Mouse (Mus musculus) liver, embryonic 13.5 days (tissue): ENCODE data around the gene Ccnd3. TPM values are rescaled to one million over a fixed set of nuclear protein-coding genes. Genes with fewer than 3 reads are reported as not detected.

Experiments
- ATAC-seq: fragments of 200-750 bp; cut with Nextera tagmentation; 2 replicates; pipeline ENCODE4 v1.8.0; 2017; ENCODE audit warnings: low read depth, mild to moderate bottlenecking, moderate number of reproducible peaks, moderate library complexity
- DNase-seq: peaks from one replicate; pipeline ENCODE4 v3.0.0; 2022
- H3K27ac ChIP-seq: fragments of 300-500 bp; sonication (generic); 2 replicates; pipeline ENCODE4 v1.5.1; 2015; ENCODE audit warnings: moderate library complexity, mild to moderate bottlenecking, inconsistent platforms
- H3K27me3 ChIP-seq: fragments of 300-500 bp; sonication (generic); 2 replicates; pipeline ENCODE4 v1.6.1; 2015; ENCODE audit warnings: mild to moderate bottlenecking, inconsistent platforms
- H3K36me3 ChIP-seq: fragments of 300-500 bp; sonication (generic); 2 replicates; pipeline ENCODE4 v1.6.1; 2015; ENCODE audit warnings: mild to moderate bottlenecking, inconsistent platforms
- H3K4me1 ChIP-seq: fragments of 300-500 bp; sonication (generic); replicated peaks from 2 replicates; pipeline ENCODE4 v1.6.1; 2015; ENCODE audit warnings: inconsistent platforms
- H3K4me2 ChIP-seq: fragments of 300-500 bp; sonication (generic); 2 replicates; pipeline ENCODE4 v1.6.1; 2015; ENCODE audit warnings: inconsistent platforms, mild to moderate bottlenecking, moderate library complexity
- H3K4me3 ChIP-seq: fragments of 300-500 bp; sonication (generic); replicated peaks from 2 replicates; pipeline ENCODE4 v1.5.1; 2015; ENCODE audit warnings: mild to moderate bottlenecking, inconsistent platforms
- H3K9ac ChIP-seq: fragments of 300-500 bp; sonication (generic); 2 replicates; pipeline ENCODE4 v1.6.1; 2015; ENCODE audit warnings: mild to moderate bottlenecking, inconsistent platforms
- H3K9me3 ChIP-seq: fragments of 300-500 bp; sonication (generic); replicated peaks from 2 replicates; pipeline ENCODE4 v1.6.1; 2016; ENCODE audit warnings: inconsistent platforms
- WGBS: fragments of 180-500 bp; shearing (Covaris S2); methylation state at CpG from one replicate; pipeline ENCODE4 v1.1.7; 2015; ENCODE audit not compliant: insufficient replicate concordance; 5-methylcytosine and 5-hydroxymethylcytosine counted together
- polyA plus RNA-seq: library from polyadenylated mRNA; unstranded; fragments of >200 nt; fragmentation: Nextera tagmentation; extraction: Ambion mirVana; gene quantifications from 2 replicates; pipeline ENCODE4 v1.2.1, GENCODE M21; 2015

Gene Ccnd3
- polyA plus RNA-seq, 1 experiment from 2014 or later = 400 TPM

DNA sequence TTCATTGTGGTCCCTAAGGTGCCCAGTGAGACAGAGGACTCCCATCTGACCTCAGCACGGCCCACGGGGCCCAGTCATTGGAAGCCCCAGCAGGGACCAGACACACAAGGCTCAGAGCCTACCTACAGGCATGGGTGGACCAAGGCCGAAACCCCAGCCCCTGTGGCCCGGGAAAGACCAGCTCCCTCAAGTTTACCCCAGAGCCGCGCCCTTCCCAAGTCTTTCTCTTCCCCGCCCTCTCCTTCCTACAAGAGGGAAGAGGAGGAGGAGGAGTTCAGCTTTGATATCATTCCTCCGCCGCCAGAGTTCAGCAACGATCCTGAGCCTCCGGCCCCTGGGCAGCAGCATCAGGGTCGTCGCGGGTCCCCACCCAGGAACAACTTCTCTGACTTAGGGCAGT, 36.8 kb upstream of the Ccnd3 start:
- ATAC-seq (no peak), DNase-seq (no peak)
- H3K9ac ChIP-seq = peak overlapping the region; percentile 39; the same call in 1 of the 2 replicates
- no peaks in the 10 kb centered on the region for H3K9me3 ChIP-seq
- 28% methylated on average over 14 of the region's 14 CpGs for WGBS
- peak overlapping the region; percentile 35 for H3K4me3 ChIP-seq
- no peak overlapping the region for H3K27ac ChIP-seq
- H3K27me3 ChIP-seq = peaks cover 37% of the 10 kb centered on the region
- no peaks in the 10 kb centered on the region for H3K36me3 ChIP-seq
- H3K4me2 ChIP-seq = peak overlapping the region; percentile 51
- H3K4me1 ChIP-seq = peaks cover 48% of the 10 kb centered on the region

DNA sequence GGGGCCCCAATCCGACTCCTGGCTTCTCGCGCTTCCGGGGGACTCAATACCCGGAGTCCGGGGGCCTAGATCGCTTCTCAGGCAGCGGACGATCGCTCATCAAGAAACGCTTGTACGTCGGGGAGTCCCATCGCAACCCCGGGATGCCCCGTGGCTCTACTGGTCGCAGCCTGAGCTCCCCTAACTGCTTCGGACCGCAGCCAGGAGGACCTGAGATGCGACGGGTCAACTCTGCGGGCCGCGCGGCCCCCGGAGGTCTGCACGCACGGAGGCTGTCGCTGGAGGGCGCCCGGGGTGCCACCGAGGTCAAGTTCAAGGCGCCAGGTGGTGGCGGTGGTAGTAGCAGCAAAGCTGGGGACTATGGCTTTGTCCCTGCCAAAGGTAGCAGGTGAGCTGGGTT, 36.4 kb upstream of the Ccnd3 start:
- ATAC-seq (no peak), DNase-seq (no peak)
- peak overlapping the region; percentile 35 for H3K4me3 ChIP-seq
- H3K4me2 ChIP-seq = peak overlapping the region; percentile 51
- no peaks in the 10 kb centered on the region for H3K9me3 ChIP-seq
- H3K36me3 ChIP-seq = no peaks in the 10 kb centered on the region
- 14% methylated on average over 34 of the region's 34 CpGs for WGBS
- peak overlapping the region; percentile 39; the same call in 1 of the 2 replicates for H3K9ac ChIP-seq
- H3K4me1 ChIP-seq = peaks cover 49% of the 10 kb centered on the region
- H3K27ac ChIP-seq = no peak overlapping the region
- peaks cover 37% of the 10 kb centered on the region for H3K27me3 ChIP-seq

DNA sequence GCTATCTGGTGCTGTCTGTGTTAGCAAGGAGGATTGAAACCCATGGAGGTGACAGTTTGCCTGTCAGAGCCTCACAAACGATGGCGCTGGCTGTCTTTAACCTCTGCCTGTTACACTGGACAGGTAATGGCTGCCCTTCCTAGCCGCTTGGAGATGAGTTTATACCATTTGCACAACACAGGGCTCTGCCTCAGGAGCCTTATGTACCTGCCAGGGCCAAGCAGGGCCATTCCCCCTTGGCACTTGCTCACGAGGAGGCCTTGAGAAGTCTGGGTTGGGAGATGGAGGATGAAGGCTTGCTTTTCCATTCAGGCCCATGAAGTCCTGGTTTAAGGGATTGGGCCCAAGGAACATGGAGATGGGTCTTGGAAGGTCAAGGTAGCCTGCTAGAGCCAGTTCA, 35.2 kb upstream of the Ccnd3 start:
- Histone ChIP-seq H3K4me3 (no peak overlapping the region), H3K27ac (no peak overlapping the region), H3K36me3 (no peaks in the 10 kb centered on the region), H3K4me1 (peaks cover 40% of the 10 kb centered on the region), H3K9me3 (no peaks in the 10 kb centered on the region), H3K4me2 (no peak overlapping the region), H3K9ac (no peak overlapping the region), H3K27me3 (peaks cover 37% of the 10 kb centered on the region)
- DNase-seq = no peak
- WGBS = 75% methylated on average over 4 of the region's 4 CpGs
- ATAC-seq = no peak

DNA sequence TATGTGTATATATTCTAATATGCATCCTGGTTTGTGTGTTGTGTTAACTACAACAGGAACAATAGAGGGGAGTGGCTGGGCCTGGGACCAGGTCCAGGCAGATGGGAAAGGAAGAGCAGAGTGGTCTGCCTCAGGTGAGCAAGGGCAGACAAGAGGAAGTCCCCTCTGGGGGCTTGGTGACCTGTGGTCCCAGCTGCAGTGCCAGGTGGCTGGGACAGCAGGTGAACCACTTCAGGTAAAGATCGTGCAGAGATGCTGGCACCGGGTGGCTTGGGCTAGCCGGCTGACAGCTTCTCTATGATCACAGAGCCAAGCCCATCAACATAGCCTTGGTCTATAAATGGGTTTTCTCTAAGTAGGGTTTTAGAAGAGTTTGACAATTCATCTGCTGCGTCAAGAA, 34.7 kb upstream of the Ccnd3 start:
- ATAC-seq (no peak), DNase-seq (no peak)
- Histone ChIP-seq H3K36me3 (no peaks in the 10 kb centered on the region), H3K4me1 (peaks cover 36% of the 10 kb centered on the region), H3K4me3 (no peak overlapping the region), H3K4me2 (no peak overlapping the region), H3K27ac (no peak overlapping the region), H3K9me3 (no peaks in the 10 kb centered on the region), H3K9ac (no peak overlapping the region), H3K27me3 (peaks cover 35% of the 10 kb centered on the region)
- WGBS = 74% methylated on average over 4 of the region's 4 CpGs

DNA sequence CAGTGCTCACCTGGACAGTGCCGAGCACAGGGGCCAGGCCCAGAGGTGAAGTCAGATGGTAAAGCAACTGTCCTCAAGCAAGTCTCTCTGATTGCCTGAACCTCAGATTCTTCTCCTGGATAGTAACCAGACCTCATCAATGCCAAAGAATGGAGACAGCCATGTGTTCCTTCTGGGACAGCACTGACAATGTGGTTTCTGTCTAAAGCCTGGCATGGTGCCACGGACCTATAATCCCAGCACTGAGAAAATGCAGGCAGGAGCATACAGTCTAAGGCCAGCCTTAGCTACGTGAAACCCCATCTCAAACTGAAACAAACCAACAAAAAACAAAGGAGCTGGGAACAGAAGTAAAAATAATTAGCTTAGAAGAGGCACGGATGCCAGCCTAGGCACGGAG, 34.2 kb upstream of the Ccnd3 start:
- H3K9me3 ChIP-seq = no peaks in the 10 kb centered on the region
- no peak overlapping the region for H3K27ac ChIP-seq
- H3K36me3 ChIP-seq = no peaks in the 10 kb centered on the region
- peaks cover 32% of the 10 kb centered on the region for H3K27me3 ChIP-seq
- peaks cover 32% of the 10 kb centered on the region for H3K4me1 ChIP-seq
- H3K9ac ChIP-seq = no peak overlapping the region
- H3K4me3 ChIP-seq = no peak overlapping the region
- ATAC-seq (no peak), DNase-seq (no peak)
- no peak overlapping the region for H3K4me2 ChIP-seq
- WGBS = 79% methylated on average over 5 of the region's 5 CpGs

DNA sequence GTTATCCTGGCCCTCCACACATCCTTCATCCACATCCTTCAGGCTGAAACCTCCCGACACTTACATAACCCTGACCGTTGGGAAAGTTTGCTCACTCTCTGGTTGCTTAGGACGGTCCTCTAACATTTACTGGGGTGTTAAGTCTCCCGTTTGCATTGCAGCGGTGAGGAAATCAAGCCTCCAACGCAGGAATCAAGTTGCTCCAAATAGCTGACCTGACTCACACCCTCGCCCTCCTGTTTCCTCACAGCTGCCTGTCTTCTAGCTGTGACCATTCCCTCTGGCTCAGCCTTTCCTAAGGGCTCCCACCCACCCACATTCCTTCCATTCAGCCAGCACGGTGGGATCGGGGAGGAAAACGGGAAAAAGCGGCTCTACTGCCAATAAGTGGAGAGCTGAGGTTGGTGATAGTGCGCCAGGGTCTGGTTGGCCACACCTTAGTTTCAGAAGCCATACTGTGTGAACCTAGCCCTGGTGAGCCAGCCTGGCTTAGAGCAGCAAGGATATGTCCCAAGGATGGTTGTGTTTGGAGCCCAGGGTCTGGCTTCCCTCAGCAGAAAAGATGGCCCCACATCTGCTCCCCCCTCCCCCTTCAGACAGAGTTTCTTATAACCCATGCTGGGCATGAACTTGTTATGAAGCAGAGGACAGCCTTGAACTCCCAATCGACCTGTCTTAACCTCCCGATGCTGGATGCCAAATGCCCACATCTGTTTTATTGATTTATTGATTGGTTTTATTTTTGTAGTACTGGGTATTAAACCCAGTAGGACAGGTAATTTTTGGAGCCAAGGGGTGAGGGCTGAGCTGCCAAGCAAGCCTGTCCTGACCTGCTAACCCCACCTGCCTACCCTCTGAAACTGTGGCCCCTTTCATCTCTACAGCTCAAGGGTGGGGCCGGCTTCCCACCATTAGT, 32.2 kb upstream of the Ccnd3 start:
- Histone ChIP-seq H3K27ac (no peak overlapping the region), H3K4me2 (no peak overlapping the region), H3K9ac (peak overlapping the region; percentile 6; the same call in 1 of the 2 replicates), H3K36me3 (no peaks in the 10 kb centered on the region), H3K4me1 (peaks cover 27% of the 10 kb centered on the region), H3K27me3 (peaks cover 17% of the 10 kb centered on the region), H3K9me3 (no peaks in the 10 kb centered on the region), H3K4me3 (no peak overlapping the region)
- DNase-seq (no peak), ATAC-seq (no peak)
- 30% methylated on average over 15 of the region's 15 CpGs for WGBS

DNA sequence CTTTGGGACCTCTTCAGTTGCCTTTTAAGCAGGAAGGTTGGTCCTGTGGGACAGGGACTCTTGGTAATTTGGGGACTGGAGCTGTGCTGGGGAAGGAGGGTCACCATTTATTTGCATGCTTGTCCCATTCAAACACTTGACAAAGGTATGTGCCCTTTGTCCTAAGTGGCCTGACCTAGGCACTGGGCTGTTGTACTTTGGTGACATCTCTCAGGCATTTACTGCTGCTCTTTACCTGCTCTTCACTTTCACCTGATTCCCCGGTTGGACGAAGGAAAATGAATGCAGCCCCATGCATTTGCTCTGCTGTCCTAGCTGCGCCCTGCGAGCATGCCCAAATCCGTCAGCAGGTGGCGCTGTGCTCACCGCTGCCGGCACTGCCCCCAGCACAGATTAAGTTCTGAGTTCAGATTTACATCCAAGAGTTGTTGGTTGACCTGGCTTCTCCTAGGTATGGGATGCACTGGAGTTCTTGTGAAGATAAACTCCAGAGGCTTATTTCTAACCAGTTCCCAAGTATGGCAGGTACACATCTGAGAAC, 31.3 kb upstream of the Ccnd3 start:
- Histone ChIP-seq H3K36me3 (no peaks in the 10 kb centered on the region), H3K9ac (peak overlapping the region; percentile 6; the same call in 1 of the 2 replicates), H3K27ac (no peak overlapping the region), H3K4me3 (no peak overlapping the region), H3K27me3 (peaks cover 9% of the 10 kb centered on the region), H3K9me3 (no peaks in the 10 kb centered on the region), H3K4me1 (peaks cover 20% of the 10 kb centered on the region), H3K4me2 (no peak overlapping the region)
- 7% methylated on average over 8 of the region's 8 CpGs for WGBS
- ATAC-seq (no peak), DNase-seq (peak; percentile 35)

DNA sequence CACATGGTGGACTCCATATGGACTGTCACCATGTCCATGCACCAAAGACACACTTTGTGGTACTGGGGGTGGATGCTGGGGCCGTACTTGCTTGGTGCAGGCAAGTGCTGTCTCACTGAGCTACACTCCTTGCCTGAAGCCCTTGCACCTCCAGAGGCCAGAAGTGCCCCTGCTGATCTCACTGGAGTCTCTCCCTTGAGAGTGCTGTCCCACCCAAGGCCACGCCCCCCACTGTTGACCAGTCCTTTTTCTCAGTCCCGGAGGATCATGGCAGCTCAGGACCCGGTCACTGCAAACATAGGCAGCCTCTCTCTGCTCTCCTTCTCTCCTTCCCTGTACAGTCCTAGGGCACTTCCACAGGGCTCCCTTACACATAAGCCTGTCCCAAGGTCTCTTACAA, 30.6 kb upstream of the Ccnd3 start:
- Histone ChIP-seq H3K36me3 (no peaks in the 10 kb centered on the region), H3K4me3 (no peak overlapping the region), H3K4me1 (peaks cover 18% of the 10 kb centered on the region), H3K9ac (no peak overlapping the region), H3K27ac (no peak overlapping the region), H3K27me3 (peaks cover 1% of the 10 kb centered on the region), H3K9me3 (no peaks in the 10 kb centered on the region), H3K4me2 (no peak overlapping the region)
- DNase-seq = no peak
- WGBS = 59% methylated on average over 4 of the region's 4 CpGs
- no peak for ATAC-seq

DNA sequence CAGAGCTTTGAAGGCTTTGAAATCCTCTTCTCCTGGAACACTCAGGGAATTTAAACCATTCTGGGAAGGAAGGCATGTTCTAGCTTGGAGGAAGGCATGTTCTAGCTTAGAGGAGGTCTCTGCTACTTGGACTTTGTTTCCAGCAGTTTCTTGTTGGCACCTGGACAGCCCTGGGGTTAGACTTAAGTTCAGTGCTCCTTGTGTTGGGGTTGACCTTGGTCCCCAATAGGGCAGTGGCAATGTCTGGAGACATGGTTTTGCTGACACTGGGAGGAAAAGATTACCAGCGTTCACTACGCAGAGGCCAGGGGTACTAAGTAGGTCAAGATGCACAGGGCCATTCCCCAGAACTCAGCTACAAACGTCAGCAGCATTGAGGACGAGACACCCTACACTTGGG, 29.7 kb upstream of the Ccnd3 start:
- no peak overlapping the region for H3K9ac ChIP-seq
- H3K4me1 ChIP-seq = peaks cover 21% of the 10 kb centered on the region
- H3K4me2 ChIP-seq = no peak overlapping the region
- WGBS = 56% methylated on average over 4 of the region's 4 CpGs
- ATAC-seq = no peak
- no peak overlapping the region for H3K27ac ChIP-seq
- H3K36me3 ChIP-seq = no peaks in the 10 kb centered on the region
- no peak for DNase-seq
- H3K9me3 ChIP-seq = no peaks in the 10 kb centered on the region
- H3K4me3 ChIP-seq = no peak overlapping the region
- no peaks in the 10 kb centered on the region for H3K27me3 ChIP-seq

DNA sequence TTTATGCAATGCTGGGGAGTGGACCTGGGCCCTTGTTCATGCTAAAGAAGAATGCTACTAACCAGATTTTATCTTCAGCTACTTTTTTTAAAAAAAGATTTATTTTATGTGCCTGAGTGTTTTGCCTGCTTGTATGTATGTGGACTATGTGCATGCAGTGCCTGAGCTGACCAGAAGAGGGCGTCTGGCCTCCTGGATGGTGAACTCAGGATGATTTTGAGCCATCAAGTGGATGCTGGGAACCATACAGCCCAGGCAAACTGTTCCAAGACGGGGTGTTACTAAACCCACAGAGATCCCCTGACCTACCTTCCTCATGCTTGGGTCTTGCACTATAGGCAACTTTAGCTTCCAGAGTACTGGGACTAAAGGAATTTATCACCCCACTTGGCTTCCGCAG, 29.1 kb upstream of the Ccnd3 start:
- H3K4me1 ChIP-seq = peaks cover 22% of the 10 kb centered on the region
- H3K27me3 ChIP-seq = no peaks in the 10 kb centered on the region
- H3K36me3 ChIP-seq = no peaks in the 10 kb centered on the region
- H3K9ac ChIP-seq = no peak overlapping the region
- DNase-seq (peak; percentile 34), ATAC-seq (no peak)
- no peak overlapping the region for H3K4me2 ChIP-seq
- H3K4me3 ChIP-seq = no peak overlapping the region
- no peaks in the 10 kb centered on the region for H3K9me3 ChIP-seq
- 52% methylated on average over 3 of the region's 3 CpGs for WGBS
- H3K27ac ChIP-seq = no peak overlapping the region

DNA sequence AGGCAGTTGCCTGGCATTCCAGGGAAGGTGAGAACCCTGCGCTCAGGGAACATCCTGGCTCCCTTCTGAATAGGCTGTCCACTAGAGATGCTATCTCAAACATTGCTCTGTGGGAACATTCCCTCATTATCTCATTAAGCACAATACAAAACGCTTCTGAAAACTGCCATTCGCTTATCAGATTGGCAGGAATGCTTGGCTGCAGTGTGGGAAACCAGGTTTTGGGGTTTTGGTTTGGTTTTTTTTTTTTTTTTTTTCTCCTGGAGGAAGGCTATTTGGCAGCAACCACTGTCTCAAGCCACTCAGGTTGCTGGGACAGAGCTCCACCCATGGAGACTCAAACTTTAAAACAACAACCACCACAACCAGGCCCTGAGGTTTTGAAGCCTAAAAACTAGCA, 25.0 kb upstream of the Ccnd3 start:
- peaks cover 16% of the 10 kb centered on the region for H3K4me1 ChIP-seq
- WGBS = 39% methylated on average over 3 of the region's 3 CpGs
- H3K4me2 ChIP-seq = no peak overlapping the region
- no peak overlapping the region for H3K9ac ChIP-seq
- ATAC-seq = no peak
- no peaks in the 10 kb centered on the region for H3K27me3 ChIP-seq
- H3K4me3 ChIP-seq = no peak overlapping the region
- H3K9me3 ChIP-seq = no peaks in the 10 kb centered on the region
- no peaks in the 10 kb centered on the region for H3K36me3 ChIP-seq
- no peak for DNase-seq
- no peak overlapping the region for H3K27ac ChIP-seq

DNA sequence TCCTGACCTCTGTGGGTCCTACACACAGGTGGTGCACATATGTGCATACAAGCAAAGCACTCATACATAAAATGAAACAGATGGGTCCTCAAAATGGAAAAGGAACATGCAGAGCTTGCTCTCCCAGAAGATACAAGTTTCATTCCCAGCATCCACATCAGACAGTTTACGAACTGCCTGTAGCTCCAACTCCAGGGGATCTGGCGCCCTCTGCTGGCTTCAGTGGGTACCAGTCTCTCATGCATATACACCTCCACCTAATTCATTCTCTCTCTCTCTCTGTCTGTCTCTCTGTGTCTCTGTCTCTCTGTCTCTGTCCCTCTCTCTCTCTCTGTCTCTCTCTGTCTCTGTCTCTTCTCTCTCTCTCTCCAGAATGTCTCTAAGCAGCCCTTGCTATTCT, 22.4 kb upstream of the Ccnd3 start:
- Histone ChIP-seq H3K36me3 (0 out of 2 replicates have a peak, but pooled peaks cover under 1% of the 10 kb centered on the region), H3K4me1 (peaks cover 34% of the 10 kb centered on the region), H3K4me2 (no peak overlapping the region), H3K9ac (no peak overlapping the region), H3K4me3 (no peak overlapping the region), H3K27me3 (no peaks in the 10 kb centered on the region), H3K27ac (no peak overlapping the region), H3K9me3 (no peaks in the 10 kb centered on the region)
- WGBS = 30% methylated on average over 2 of the region's 2 CpGs
- DNase-seq = peak; percentile 63
- no peak for ATAC-seq
